Mouse (Mus musculus) liver, embryonic 14 days (tissue): ENCODE data around the gene Ap1b1. TPM values are rescaled to one million over a fixed set of nuclear protein-coding genes. Genes with fewer than 3 reads are reported as not detected.

Source experiments
- polyA plus RNA-seq: library from polyadenylated mRNA; depleted of rRNA; stranded (reverse); fragments of >200 nt; gene quantifications from 2 replicates; pipeline ENCODE4 v1.2.3, GENCODE M21; 2012; rRNA removed

The Ap1b1 gene
- 60.6 and 62.8 TPM in 2 replicates for polyA plus RNA-seq

GRCm38 (mm10) chr11:4986695-4987486 is at the start of gene Ap1b1:
Ap1b1 (plus strand) TSS chr11:4986824.

GRCm38 (mm10) chr11:4947813-4948174 is 38.8 kb upstream of the Ap1b1 start, which contains the start of gene Nefh:
Nefh (minus strand) TSS chr11:4948064.

GRCm38 (mm10) chr11:5057856-5058641 is 71.4 kb downstream of the Ap1b1 start, which contains the start of gene Rasl10a:
Rasl10a (plus strand) TSS chr11:5058128.

GRCm38 (mm10) chr11:5065056-5065821 is 78.6 kb downstream of the Ap1b1 start, which contains the start of gene Gas2l1:
Gas2l1 (minus strand) TSS chr11:5065327.

Other genes starting within 250 kb of the Ap1b1 start
- 0.02 TPM in 2 replicates for gene Cabp7, start 240.0 kb upstream of the Ap1b1 start, polyA plus RNA-seq
- 11.7 and 13.5 TPM in 2 replicates for gene Nf2, start 137.3 kb upstream of the Ap1b1 start, polyA plus RNA-seq
- gene Nipsnap1, start 112.9 kb upstream of the Ap1b1 start, polyA plus RNA-seq = 35.8 and 44.2 TPM in 2 replicates
- gene Thoc5, start 91.5 kb upstream of the Ap1b1 start, polyA plus RNA-seq = 16.1 and 18.1 TPM in 2 replicates
- gene Nefh, start 38.8 kb upstream of the Ap1b1 start, polyA plus RNA-seq = 0.18 TPM in 2 replicates
- gene Rasl10a, start 71.3 kb downstream of the Ap1b1 start, polyA plus RNA-seq = 0.18 and 0.20 TPM in 2 replicates
- 8.6 and 10.6 TPM in 2 replicates for gene Gas2l1, start 78.5 kb downstream of the Ap1b1 start, polyA plus RNA-seq
- 10.0 and 11.0 TPM in 2 replicates for gene Rhbdd3, start 112.1 kb downstream of the Ap1b1 start, polyA plus RNA-seq
- gene Ewsr1, start 112.4 kb downstream of the Ap1b1 start, polyA plus RNA-seq = 240 and 246 TPM in 2 replicates
- gene Emid1, start 165.4 kb downstream of the Ap1b1 start, polyA plus RNA-seq = 1.2 and 1.3 TPM in 2 replicates